Mouse (Mus musculus): ENCODE results near the gene Ift20.

- TF ChIP-seq MYOD1 (IDR thresholded peaks at IDR 0.05; ENCODE audit: control insufficient read depth in 1 of 3, insufficient read length in 2 of 3, low read depth in 2 of 3) = peak in 2 of 3 experiments; percentile 21 to 43
- TF ChIP-seq POLR2AphosphoS2 (IDR thresholded peaks at IDR 0.05; ENCODE audit: insufficient read length, low read depth) = no peak
- no peak for TF ChIP-seq TCF12 (IDR thresholded peaks at IDR 0.05; ENCODE audit: insufficient read depth, poor library complexity, severe bottlenecking)
- TF ChIP-seq E2F4 (IDR thresholded peaks at IDR 0.05; ENCODE audit: insufficient read depth) = no peak
- peak in 1 of 3 experiments; percentile 14 for TF ChIP-seq MYOG (IDR thresholded peaks at IDR 0.05; ENCODE audit: control insufficient read depth in 1 of 3, insufficient read depth in 1 of 3, insufficient read length in 2 of 3, low read depth in 2 of 3)
- no peak for TF ChIP-seq POLR2A (IDR thresholded peaks at IDR 0.05; ENCODE audit: insufficient read length, low read depth)
- no peak for TF ChIP-seq USF1 (IDR thresholded peaks at IDR 0.05; ENCODE audit: low read depth)
- no peak for TF ChIP-seq CEBPB (IDR thresholded peaks at IDR 0.05; ENCODE audit: insufficient read depth, poor library complexity, severe bottlenecking)
- TF ChIP-seq MAX (IDR thresholded peaks at IDR 0.05; ENCODE audit: low read depth) = no peak
- no peak for TF ChIP-seq REST (IDR thresholded peaks at IDR 0.05; ENCODE audit: insufficient read depth, insufficient read length)
- TF ChIP-seq SRF (IDR thresholded peaks at IDR 0.05; ENCODE audit: control insufficient read depth, insufficient read length, low read depth) = no peak
- TF ChIP-seq TCF3 (IDR thresholded peaks at IDR 0.05; ENCODE audit: insufficient read length, low read depth) = no peak
Observed at GRCm38 (mm10) chr11:78568827-78569226, 32.7 kb downstream of the Ift20 start.

All from myocyte (in vitro differentiated cells).